Mouse (Mus musculus) frontal cortex, postnatal 10 days (tissue): Measurements from ENCODE around the gene Gm21976.
A peak's percentile ranks its signal among the peaks of the same experiment; 100 is the strongest.

Experiments
- DNase-seq, 2 experiments: peaks; one replicate each; pipeline ENCODE4 v3.0.0; 2022; ENCODE audit warnings: low spot score in 2 of 2, mixed read lengths in 1 of 2

Gene Gm21976

GRCm38 (mm10) chr13:98297883-98298482, 18.3 kb downstream of the Gm21976 start:
- DNase-seq, result no peak

GRCm38 (mm10) chr13:98298833-98299758, 19.4 kb downstream of the Gm21976 start:
- DNase-seq, result peak; percentile 37 to 67

GRCm38 (mm10) chr13:98305257-98305656, 25.6 kb downstream of the Gm21976 start:
- DNase-seq, result no peak

GRCm38 (mm10) chr13:98306393-98306792, 26.7 kb downstream of the Gm21976 start:
- DNase-seq, result no peak

GRCm38 (mm10) chr13:98306852-98307475, 27.3 kb downstream of the Gm21976 start:
- no peak for DNase-seq

- no peak for DNase-seq
Measured at GRCm38 (mm10) chr13:98308004-98308403, 28.3 kb downstream of the Gm21976 start.

GRCm38 (mm10) chr13:98308724-98309123, 29.0 kb downstream of the Gm21976 start:
- DNase-seq, result no peak

GRCm38 (mm10) chr13:98311597-98311996, 31.9 kb downstream of the Gm21976 start:
- DNase-seq, result no peak

GRCm38 (mm10) chr13:98313631-98314030, 33.9 kb downstream of the Gm21976 start:
- DNase-seq, result no peak

- DNase-seq, result no peak
Measured at GRCm38 (mm10) chr13:98315124-98315523, 35.4 kb downstream of the Gm21976 start.

GRCm38 (mm10) chr13:98316140-98316479, 36.4 kb downstream of the Gm21976 start:
- DNase-seq, result no peak

- peak; percentile 87 to 91 for DNase-seq
Measured at GRCm38 (mm10) chr13:98316480-98317245, 37.0 kb downstream of the Gm21976 start, which contains the start of gene Btf3. Gene Btf3 (minus strand): TSS chr13:98317006.

GRCm38 (mm10) chr13:98317246-98317677, 37.6 kb downstream of the Gm21976 start:
- DNase-seq, result no peak

- DNase-seq, result no peak
Measured at GRCm38 (mm10) chr13:98317911-98318310, 38.2 kb downstream of the Gm21976 start.

- no peak for DNase-seq
Measured at GRCm38 (mm10) chr13:98325034-98325433, 45.3 kb downstream of the Gm21976 start.

GRCm38 (mm10) chr13:98332106-98332505, 52.4 kb downstream of the Gm21976 start:
- DNase-seq, result no peak

GRCm38 (mm10) chr13:98336205-98336604, 56.5 kb downstream of the Gm21976 start:
- no peak for DNase-seq

GRCm38 (mm10) chr13:98340506-98340905, 60.8 kb downstream of the Gm21976 start:
- DNase-seq, result no peak

- DNase-seq, result no peak
Measured at GRCm38 (mm10) chr13:98349491-98349890, 69.8 kb downstream of the Gm21976 start.

GRCm38 (mm10) chr13:98351527-98351926, 71.8 kb downstream of the Gm21976 start:
- DNase-seq, result no peak

- no peak for DNase-seq
Measured at GRCm38 (mm10) chr13:98352381-98352975, 72.8 kb downstream of the Gm21976 start.
